Comparison of ENCODE assay signal across 8 mouse cellular contexts in genomic region chr19:45815831-45816405, GRCm38 (mm10). TPM values are rescaled to one million over a fixed set of nuclear protein-coding genes. Genes with fewer than 3 reads are reported as not detected.
DNase-seq lines count a peak whose midpoint lies in the region; ATAC-seq and TF ChIP-seq lines count a peak whose summit lies in the region.

TSS of gene Kcnip2 (minus strand) at chr19:45816061.

- 0% methylated on average over 29 of the region's 29 CpGs for WGBS in embryonic facial prominence, embryonic 10.5 days
- 0% methylated on average over 8 of the region's 29 CpGs for WGBS in lung, postnatal 0 days

- H3K4me3 ChIP-seq in embryonic facial prominence, embryonic 10.5 days = peak within 1 kb of the TSS; percentile 60
- peak within 1 kb of the TSS; percentile 27 for H3K4me3 ChIP-seq in lung, postnatal 0 days (ENCODE audit: low read depth, low read length)

- H3K27ac ChIP-seq in embryonic facial prominence, embryonic 10.5 days (replicated peaks) = peak within 1 kb of the TSS; percentile 21; the same call in 1 of the 2 replicates
- H3K27ac ChIP-seq in lung, postnatal 0 days (ENCODE audit: low read length) = no peak within 1 kb of the TSS

- intact Hi-C loops in heart, postnatal 14 days (cut with DNase I) = loop anchor here (2.0 kb wide), 1 partner anchor 15 kb away; no protein-coding TSS in a partner anchor
- intact Hi-C loops in gastrocnemius, postnatal 14 days (cut with DNase I; ENCODE audit: low total_unique reads) = no loop called here

- peak; percentile 49; the same call in 1 of the 2 replicates for TF ChIP-seq CTCF in lung, postnatal 0 days (IDR thresholded peaks at IDR 0.05)

- peak; percentile 18 for DNase-seq in adrenal gland, postnatal 25 days
- no peak for DNase-seq in adrenal gland, adult 8-10 months
- peak; percentile 68 for DNase-seq in embryonic facial prominence, embryonic 10.5 days (ENCODE audit: low spot score)
- DNase-seq in heart, postnatal 14 days = peak; percentile 53 to 62
- peak; percentile 63 to 72 for DNase-seq in layer of hippocampus, adult 18-20 months (ENCODE audit: low spot score in 2 of 2)
- DNase-seq in lung, postnatal 0 days (ENCODE audit: low spot score) = peak; percentile 61
- DNase-seq in right cerebral cortex, postnatal 36 days (ENCODE audit: low spot score in 2 of 2) = peak; percentile 39 to 52
- DNase-seq in gastrocnemius, postnatal 14 days = no peak

- 0 out of 2 replicates have a peak within 1 kb of the TSS, but pooled peaks have one; percentile 12 for H3K9ac ChIP-seq in lung, postnatal 0 days (replicated peaks; ENCODE audit: low read depth)

- TF ChIP-seq EP300 in lung, postnatal 0 days (IDR thresholded peaks at IDR 0.05) = no peak

- H3K4me1 ChIP-seq in embryonic facial prominence, embryonic 10.5 days = peaks cover 59% of the 10 kb centered on the region
- peaks cover 25% of the 10 kb centered on the region for H3K4me1 ChIP-seq in lung, postnatal 0 days (ENCODE audit: insufficient read depth, low read depth, low read length)

- H3K9me3 ChIP-seq in embryonic facial prominence, embryonic 10.5 days = no peaks in the 10 kb centered on the region
- no peaks in the 10 kb centered on the region for H3K9me3 ChIP-seq in lung, postnatal 0 days (ENCODE audit: low read length)

- peak; percentile 53 for ATAC-seq in lung, postnatal 0 days

- peaks cover 12% of the 10 kb centered on the region for H3K36me3 ChIP-seq in embryonic facial prominence, embryonic 10.5 days (replicated peaks)
- no peaks in the 10 kb centered on the region for H3K36me3 ChIP-seq in lung, postnatal 0 days (ENCODE audit: insufficient read depth, low read length)

- H3K27me3 ChIP-seq in embryonic facial prominence, embryonic 10.5 days (replicated peaks; ENCODE audit: low read depth, poor library complexity, severe bottlenecking) = peaks cover 48% of the 10 kb centered on the region
- H3K27me3 ChIP-seq in lung, postnatal 0 days (replicated peaks; ENCODE audit: insufficient read depth, low read length) = no peaks in the 10 kb centered on the region

- H3K4me2 ChIP-seq in lung, postnatal 0 days (replicated peaks; ENCODE audit: low read depth, low read length) = peak within 1 kb of the TSS; percentile 71

RNA-seq across cellular contexts. Expression of gene Kcnip2, which starts in this region (rescaled TPM):
- total RNA-seq in adrenal gland, postnatal 25 days (2021) = 0.27 TPM in 1 of 2 replicates, not detected in the other
- total RNA-seq in adrenal gland, adult 8-10 months (2022) = 1 to 10 TPM in 1 of 4 experiments, under 1 TPM in 3; 0.45 to 2.0 (median 0.61) TPM
- 0.44 and 0.67 TPM in 2 replicates for polyA plus RNA-seq in embryonic facial prominence, embryonic 10.5 days (2016; fragmentation: Nextera tagmentation; extraction: Ambion mirVana)
- 100 to 1,000 TPM; 149 to 164 TPM for total RNA-seq in heart, postnatal 14 days (2021)
- total RNA-seq in layer of hippocampus, adult 18-20 months (2021) = 100 to 1,000 TPM; 208 to 213 TPM
- polyA plus RNA-seq in lung, postnatal 0 days (2015; fragmentation: Nextera tagmentation; extraction: Ambion mirVana) = 1.0 and 1.4 TPM in 2 replicates
- total RNA-seq in gastrocnemius, postnatal 14 days (2021) = under 1 TPM; 0.16 to 0.74 TPM

Comparison
In these comparisons a context has a peak if more than half of its experiments do, and no peak if none do; other contexts are left out.
1. RNA of gene Kcnip2 (total RNA-seq): 208 to 213 TPM in layer of hippocampus, adult 18-20 months and 149 to 164 TPM in heart, postnatal 14 days; 0.16 to 0.74 TPM in gastrocnemius, postnatal 14 days, 0.45 to 2.0 TPM in adrenal gland, adult 8-10 months and 0.27 TPM in adrenal gland, postnatal 25 days; every median in the first group is over 10 times any median in the second.
2. Peak in DNase-seq in adrenal gland, postnatal 25 days; RNA of the gene not detected or under 1 TPM.
3. Peak in DNase-seq, H3K4me3 ChIP-seq and H3K27ac ChIP-seq in embryonic facial prominence, embryonic 10.5 days; RNA of the gene not detected or under 1 TPM.
4. DNase-seq: peak in heart, postnatal 14 days (2 of 2), layer of hippocampus, adult 18-20 months (2 of 2), lung, postnatal 0 days (single experiment) and right cerebral cortex, postnatal 36 days (2 of 2); none in adrenal gland, adult 8-10 months (single experiment) and gastrocnemius, postnatal 14 days (single experiment).